Mouse (Mus musculus): ENCODE data around the gene Fam53b. TPM values are rescaled to one million over a fixed set of nuclear protein-coding genes. Genes with fewer than 3 reads are reported as not detected.

Gene Fam53b
- polyA plus RNA-seq, 2 experiments: 12.9 to 20.0 TPM

DNA sequence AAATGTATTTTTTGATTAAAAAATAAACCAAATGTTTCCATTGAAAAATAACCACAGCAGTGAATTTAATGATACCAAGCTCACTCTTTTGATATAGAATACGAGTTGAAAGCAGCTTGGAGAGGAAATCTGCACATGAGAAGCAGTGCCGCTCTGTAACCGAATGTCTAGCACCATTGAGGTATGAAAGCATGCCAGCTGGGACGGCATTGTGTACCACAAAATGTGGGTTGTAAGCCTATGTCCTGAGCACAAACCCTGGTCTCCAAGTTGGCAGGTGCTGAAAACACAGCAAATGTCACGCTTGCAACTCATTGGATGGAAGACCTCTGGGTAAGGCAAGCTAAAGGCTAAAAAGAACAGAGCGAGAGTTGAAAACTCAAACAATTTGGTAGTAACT is 3.4 kb upstream of the Fam53b start:
- H3K27ac ChIP-seq: no peak overlapping the region
- 0 out of 4 replicates have a peak, but pooled peaks cover 0 to 3% of the 10 kb centered on the region in 2 experiments for H3K4me1 ChIP-seq (replicated peaks; ENCODE audit: control insufficient read depth in 2 of 2, insufficient read depth in 2 of 2, low read length in 1 of 2)
- no peak for TF ChIP-seq CTCF (IDR thresholded peaks at IDR 0.05; ENCODE audit: low read depth)
- no peak for TF ChIP-seq EP300 (IDR thresholded peaks at IDR 0.05; ENCODE audit: low read depth)
- H3K9me3 ChIP-seq (ENCODE audit: control insufficient read depth, low read length): no peaks in the 10 kb centered on the region
- H3K4me3 ChIP-seq (ENCODE audit: insufficient read depth in 1 of 2, low read depth in 2 of 2, low read length in 2 of 2): no peak overlapping the region
- no peak overlapping the region for H3K9ac ChIP-seq (replicated peaks)
- DNase-seq (ENCODE audit: low read depth in 3 of 3, low spot score in 3 of 3) (no peak), ATAC-seq (ENCODE audit: insufficient read depth) (no peak)
- H3K4me2 ChIP-seq (ENCODE audit: low read depth): no peak overlapping the region
- H3K27me3 ChIP-seq (ENCODE audit: control insufficient read depth, insufficient read depth, low read length): peaks cover 10% of the 10 kb centered on the region
- WGBS (ENCODE audit: insufficient replicate concordance): 81% methylated on average over 6 of the region's 6 CpGs
- no peaks in the 10 kb centered on the region for H3K36me3 ChIP-seq (replicated peaks; ENCODE audit: control insufficient read depth, insufficient read depth, low read depth)

DNA sequence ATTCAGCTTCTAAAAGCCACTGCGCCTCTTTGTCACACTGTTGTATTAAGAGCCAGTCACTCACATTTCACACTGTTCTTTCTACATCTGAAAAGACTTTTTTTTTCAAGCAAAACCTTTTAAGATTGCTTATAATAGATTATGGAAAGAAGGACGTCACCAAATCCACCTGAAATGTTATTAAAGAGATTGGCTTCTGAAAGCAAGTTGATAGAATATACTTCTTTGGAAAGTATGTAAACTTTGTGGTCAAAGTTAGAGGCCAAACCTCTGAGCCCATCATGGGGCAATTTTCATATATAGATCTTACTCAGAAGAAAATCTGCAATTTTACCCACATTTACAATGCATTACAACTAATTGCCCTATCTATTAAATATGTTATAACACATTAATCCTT is 2.8 kb upstream of the Fam53b start:
- H3K4me2 ChIP-seq (ENCODE audit: low read depth): no peak overlapping the region
- no peak overlapping the region for H3K4me3 ChIP-seq (ENCODE audit: insufficient read depth in 1 of 2, low read depth in 2 of 2, low read length in 2 of 2)
- peaks cover 10% of the 10 kb centered on the region for H3K27me3 ChIP-seq (ENCODE audit: control insufficient read depth, insufficient read depth, low read length)
- DNase-seq (ENCODE audit: low read depth in 3 of 3, low spot score in 3 of 3): no peak
- H3K9me3 ChIP-seq (ENCODE audit: control insufficient read depth, low read length): no peaks in the 10 kb centered on the region
- no peaks in the 10 kb centered on the region for H3K36me3 ChIP-seq (replicated peaks; ENCODE audit: control insufficient read depth, insufficient read depth, low read depth)
- peaks cover 0 to 3% of the 10 kb centered on the region in 2 experiments; a peak in 1 of 4 replicates for H3K4me1 ChIP-seq (replicated peaks; ENCODE audit: control insufficient read depth in 2 of 2, insufficient read depth in 2 of 2, low read length in 1 of 2)
- TF ChIP-seq EP300 (IDR thresholded peaks at IDR 0.05; ENCODE audit: low read depth) (no peak), CTCF (IDR thresholded peaks at IDR 0.05; ENCODE audit: low read depth) (no peak)
- 71% methylated on average over 2 of the region's 2 CpGs for WGBS (ENCODE audit: insufficient replicate concordance)
- ATAC-seq (ENCODE audit: insufficient read depth): no peak
- H3K9ac ChIP-seq (replicated peaks): no peak overlapping the region
- no peak overlapping the region for H3K27ac ChIP-seq

DNA sequence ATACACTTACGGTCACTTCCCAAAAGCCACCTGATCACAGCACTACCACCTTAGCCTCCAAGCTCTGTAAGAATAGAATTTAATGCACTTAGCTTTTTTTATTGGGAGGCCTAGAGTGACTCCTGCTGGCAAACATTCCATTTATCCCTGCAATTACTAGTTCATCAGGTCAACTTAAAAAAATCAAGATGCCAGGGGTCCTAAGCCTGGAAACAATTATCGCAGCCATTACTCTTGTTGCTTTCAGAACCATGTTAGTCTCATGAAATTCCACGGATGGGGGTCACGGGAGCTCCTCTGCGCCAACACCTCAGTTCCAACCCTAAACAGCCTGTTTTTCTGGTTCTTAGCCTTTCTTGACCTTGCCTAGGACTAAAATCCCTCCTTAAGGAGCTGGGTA is 1.4 kb upstream of the Fam53b start:
- TF ChIP-seq CTCF (IDR thresholded peaks at IDR 0.05; ENCODE audit: low read depth): peak; percentile 21; the same call in 1 of the 2 replicates
- TF ChIP-seq EP300 (IDR thresholded peaks at IDR 0.05; ENCODE audit: low read depth): no peak
- WGBS (ENCODE audit: insufficient replicate concordance): 82% methylated on average over 5 of the region's 5 CpGs

DNA sequence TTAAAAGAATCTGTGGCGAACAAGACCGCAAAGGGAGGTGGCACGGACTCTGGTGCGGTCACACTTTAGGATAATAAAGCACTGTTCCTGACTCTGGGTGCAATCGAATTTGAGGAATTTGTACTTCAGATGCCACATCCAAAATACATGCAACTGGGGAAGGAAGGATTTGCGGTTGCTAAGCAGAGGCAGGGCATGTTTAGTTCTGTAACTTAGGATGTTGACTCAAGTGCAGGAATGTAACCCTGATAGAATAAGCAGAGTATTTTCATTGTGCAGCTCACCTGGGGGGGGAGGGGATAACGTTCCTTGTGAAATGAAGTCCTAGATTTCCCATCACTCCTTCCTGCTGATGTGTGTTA is 384 bp upstream of the Fam53b start:
- no peak for TF ChIP-seq CTCF (IDR thresholded peaks at IDR 0.05; ENCODE audit: low read depth)
- TF ChIP-seq EP300 (IDR thresholded peaks at IDR 0.05; ENCODE audit: low read depth): no peak
- no peaks in the 10 kb centered on the region for H3K9me3 ChIP-seq (ENCODE audit: control insufficient read depth, low read length)
- H3K9ac ChIP-seq (replicated peaks): peak overlapping the region; percentile 80
- 3% methylated on average over 7 of the region's 7 CpGs for WGBS (ENCODE audit: insufficient replicate concordance)
- peak overlapping the region; percentile 66 to 80 for H3K4me3 ChIP-seq (ENCODE audit: insufficient read depth in 1 of 2, low read depth in 2 of 2, low read length in 2 of 2)
- H3K27ac ChIP-seq: no peak overlapping the region
- H3K27me3 ChIP-seq (ENCODE audit: control insufficient read depth, insufficient read depth, low read length): peaks cover 10% of the 10 kb centered on the region
- H3K4me1 ChIP-seq (replicated peaks; ENCODE audit: control insufficient read depth in 2 of 2, insufficient read depth in 2 of 2, low read length in 1 of 2): peaks cover 13 to 24% of the 10 kb centered on the region in 2 experiments
- no peaks in the 10 kb centered on the region for H3K36me3 ChIP-seq (replicated peaks; ENCODE audit: control insufficient read depth, insufficient read depth, low read depth)
- peak overlapping the region; percentile 99 for H3K4me2 ChIP-seq (ENCODE audit: low read depth)
- ATAC-seq (ENCODE audit: insufficient read depth) (no peak), DNase-seq (ENCODE audit: low read depth in 3 of 3, low spot score in 3 of 3) (no peak)

More for the DNA sequence above, 1.4 kb upstream of the Fam53b start:
- Histone ChIP-seq H3K9ac (replicated peaks) (no peak overlapping the region), H3K27ac (no peak overlapping the region), H3K4me2 (ENCODE audit: low read depth) (no peak overlapping the region), H3K4me3 (ENCODE audit: insufficient read depth in 1 of 2, low read depth in 2 of 2, low read length in 2 of 2) (no peak overlapping the region), H3K36me3 (replicated peaks; ENCODE audit: control insufficient read depth, insufficient read depth, low read depth) (no peaks in the 10 kb centered on the region), H3K27me3 (ENCODE audit: control insufficient read depth, insufficient read depth, low read length) (peaks cover 10% of the 10 kb centered on the region), H3K9me3 (ENCODE audit: control insufficient read depth, low read length) (no peaks in the 10 kb centered on the region), H3K4me1 (replicated peaks; ENCODE audit: control insufficient read depth in 2 of 2, insufficient read depth in 2 of 2, low read length in 1 of 2) (peaks cover 10 to 15% of the 10 kb centered on the region in 2 experiments)
- no peak for ATAC-seq (ENCODE audit: insufficient read depth)
- no peak for DNase-seq (ENCODE audit: low read depth in 3 of 3, low spot score in 3 of 3)

DNA sequence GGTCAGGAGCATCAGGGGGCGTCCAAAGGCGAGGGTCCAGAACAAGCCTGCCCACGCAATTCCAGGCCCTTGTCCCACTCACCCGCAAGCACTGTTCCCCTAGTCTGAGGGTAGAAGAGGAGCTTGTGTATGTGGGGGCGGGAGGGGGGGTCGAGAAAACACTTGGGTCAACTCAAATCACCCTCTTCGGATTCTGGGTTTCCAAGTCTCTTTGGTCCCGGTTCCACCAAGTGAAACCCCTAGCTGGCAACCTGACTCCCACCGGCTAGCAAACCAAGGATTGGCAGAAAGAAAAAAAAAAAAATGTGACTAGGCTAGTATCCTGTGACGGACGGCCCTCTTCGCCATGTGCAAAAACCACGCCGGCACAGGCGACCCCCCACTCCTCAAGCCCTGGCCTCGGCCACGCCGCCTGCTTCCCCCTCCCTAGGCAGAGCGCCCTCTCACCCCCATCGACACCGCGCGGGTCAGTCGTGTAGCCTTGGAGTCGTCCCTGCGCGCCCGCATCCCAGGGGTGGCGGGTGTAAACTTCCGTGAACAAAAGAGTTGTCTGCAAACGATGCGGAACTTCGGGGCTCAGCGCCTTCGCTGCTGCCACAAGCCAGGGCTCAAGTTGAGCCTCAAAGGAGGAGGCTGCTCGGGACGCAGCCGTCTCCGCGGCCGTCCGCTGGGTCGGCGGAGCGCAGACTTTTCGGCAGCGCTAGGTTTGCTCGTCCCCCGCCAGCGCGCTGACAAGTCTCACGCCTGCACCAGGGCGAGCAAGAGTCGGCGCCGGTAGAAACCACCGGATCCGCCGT is 869 bp downstream of the Fam53b start:
- ATAC-seq (ENCODE audit: insufficient read depth): peak; percentile 44
- Histone ChIP-seq H3K27ac (peak overlapping the region; percentile 70), H3K4me1 (replicated peaks; ENCODE audit: control insufficient read depth in 2 of 2, insufficient read depth in 2 of 2, low read length in 1 of 2) (peaks cover 19 to 31% of the 10 kb centered on the region in 2 experiments), H3K27me3 (ENCODE audit: control insufficient read depth, insufficient read depth, low read length) (peaks cover 10% of the 10 kb centered on the region), H3K4me3 (ENCODE audit: insufficient read depth in 1 of 2, low read depth in 2 of 2, low read length in 2 of 2) (peak overlapping the region; percentile 66 to 80), H3K9ac (replicated peaks) (peak overlapping the region; percentile 80), H3K9me3 (ENCODE audit: control insufficient read depth, low read length) (no peaks in the 10 kb centered on the region), H3K36me3 (replicated peaks; ENCODE audit: control insufficient read depth, insufficient read depth, low read depth) (no peaks in the 10 kb centered on the region), H3K4me2 (ENCODE audit: low read depth) (peak overlapping the region; percentile 99)
- DNase-seq (ENCODE audit: low read depth in 3 of 3, low spot score in 3 of 3): no peak
- whole genome bisulfite sequencing (ENCODE audit: insufficient replicate concordance): under 1% methylated on average over 59 of the region's 59 CpGs
- no peak for TF ChIP-seq CTCF (IDR thresholded peaks at IDR 0.05; ENCODE audit: low read depth)
- TF ChIP-seq EP300 (IDR thresholded peaks at IDR 0.05; ENCODE audit: low read depth): no peak

Measured in liver, embryonic 14.5 days (tissue).